Mouse (Mus musculus): ENCODE measurements at regions not wholly inside any gene's neighbourhood (a gene's known extent, or its start where the extent isn't known, plus 50 kb on each side); places are given as distances from the start of the nearest gene placed in this dataset.
"Not testable (repeated sequence)": the region's sequence is repeated elsewhere in the genome, so short reads cannot be mapped to it uniquely, and the experiment has no call there.

DNA sequence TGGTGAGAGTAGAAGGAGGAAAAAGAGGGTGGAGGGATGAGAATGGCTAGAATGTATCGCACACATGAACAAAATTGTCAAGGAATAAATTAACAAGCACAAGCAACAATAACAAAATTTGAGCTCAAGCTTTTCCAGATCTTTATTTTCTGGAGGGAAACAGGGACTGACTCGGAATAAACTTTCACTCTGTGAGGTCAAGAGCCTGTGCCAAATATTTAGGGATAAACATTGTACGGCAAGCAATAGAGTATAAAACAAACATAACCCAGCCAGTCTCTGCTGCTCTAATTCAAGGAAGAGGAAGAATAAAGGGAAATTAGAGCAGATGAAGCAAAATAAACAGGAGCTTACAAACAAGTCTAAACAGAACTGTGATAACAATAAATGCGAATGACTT, 78.3 kb downstream of the Gm13691 start:
- no peaks in the 10 kb centered on the region for H3K9me3 ChIP-seq (replicated peaks; ENCODE audit: insufficient read depth, low read length)
- H3K27me3 ChIP-seq (ENCODE audit: control insufficient read depth in 1 of 2, insufficient read depth in 2 of 2, low read length in 2 of 2), result peaks cover 2% of the 10 kb centered on the region in 2 experiments; a peak in 2 of 4 replicates
- H3K36me3 ChIP-seq (ENCODE audit: control insufficient read depth in 1 of 2, insufficient read depth in 2 of 2, low read length in 2 of 2), result peaks cover 0 to 2% of the 10 kb centered on the region in 2 experiments; a peak in 1 of 4 replicates
- TF ChIP-seq POLR2A (IDR thresholded peaks at IDR 0.05; ENCODE audit: control insufficient read depth in 1 of 2, insufficient read depth in 1 of 2, low read depth in 1 of 2, low read length in 2 of 2, poor library complexity in 1 of 2) (no peak), ZC3H11A (IDR thresholded peaks at IDR 0.05; ENCODE audit: low read depth, low read length) (no peak), NRF1 (IDR thresholded peaks at IDR 0.05; ENCODE audit: insufficient read depth, low read depth, low read length, poor library complexity, severe bottlenecking) (no peak), TAL1 (IDR thresholded peaks at IDR 0.05; ENCODE audit: low read length) (no peak), TBP (IDR thresholded peaks at IDR 0.05; ENCODE audit: low read depth, low read length) (no peak), MAZ (IDR thresholded peaks at IDR 0.05; ENCODE audit: low read depth, low read length) (no peak), ELF1 (IDR thresholded peaks at IDR 0.05; ENCODE audit: low read depth, low read length) (no peak), GABPA (IDR thresholded peaks at IDR 0.05; ENCODE audit: low read depth, low read length) (no peak), ZKSCAN1 (IDR thresholded peaks at IDR 0.05; ENCODE audit: low read depth, low read length) (no peak), GATA1 (IDR thresholded peaks at IDR 0.05; ENCODE audit: low read depth, low read length) (no peak), TCF12 (IDR thresholded peaks at IDR 0.05; ENCODE audit: low read depth, low read length) (no peak), JUND (IDR thresholded peaks at IDR 0.05; ENCODE audit: low read depth, low read length) (no peak), CHD1 (IDR thresholded peaks at IDR 0.05; ENCODE audit: low read depth, low read length) (no peak), POLR2AphosphoS5 (IDR thresholded peaks at IDR 0.05; ENCODE audit: borderline replicate concordance, low read depth, low read length) (no peak), MYC (IDR thresholded peaks at IDR 0.05; ENCODE audit: low read depth, low read length) (no peak), ZNF384 (IDR thresholded peaks at IDR 0.05; ENCODE audit: low read depth, low read length) (no peak), CTCF (IDR thresholded peaks at IDR 0.05 in 2 of 3, conservative IDR thresholded peaks at IDR 0.05 in 1 of 3; ENCODE audit: control insufficient read depth in 1 of 3, insufficient read depth in 1 of 3, low read depth in 2 of 3, low read length in 3 of 3, poor library complexity in 1 of 3, severe bottlenecking in 1 of 3) (no peak), MXI1 (IDR thresholded peaks at IDR 0.05; ENCODE audit: low read depth, low read length) (no peak)
- H3K79me2 ChIP-seq (ENCODE audit: control insufficient read depth, insufficient read depth, low read length, poor library complexity), result no peaks in the 10 kb centered on the region
- H3K27ac ChIP-seq (ENCODE audit: control insufficient read depth, low read depth, low read length), result no peak overlapping the region
- no peak for DNase-seq (ENCODE audit: low read depth, low spot score)
- no peak overlapping the region for H3K4me3 ChIP-seq (ENCODE audit: control insufficient read depth in 1 of 2, insufficient read depth in 1 of 2, low read depth in 2 of 2, low read length in 2 of 2)
- H3K9ac ChIP-seq (ENCODE audit: control insufficient read depth, low read depth, low read length, poor library complexity, severe bottlenecking), result no peak overlapping the region
- no peaks in the 10 kb centered on the region for H3K4me1 ChIP-seq (ENCODE audit: control insufficient read depth in 1 of 2, insufficient read depth in 2 of 2, low read length in 2 of 2)

DNA sequence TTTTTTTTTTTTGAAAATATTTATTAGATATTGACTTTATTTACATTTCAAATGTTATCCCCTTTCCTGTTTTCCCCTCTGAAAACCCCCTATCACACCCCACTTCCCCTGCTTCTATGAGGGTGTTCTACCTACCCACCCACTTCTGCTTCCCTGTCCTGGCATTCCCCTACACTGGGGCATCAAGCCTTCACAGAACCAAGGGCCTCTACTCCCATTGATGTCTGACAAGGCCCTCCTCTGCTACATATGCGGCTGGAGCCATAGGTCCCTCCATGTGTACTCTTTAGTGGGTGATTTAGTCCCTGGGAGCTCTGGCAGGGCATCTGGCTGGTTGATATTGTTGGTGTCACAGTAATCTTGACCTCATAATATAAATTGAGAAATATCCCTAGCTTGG, 79.1 kb downstream of the Gm13691 start:
- not testable (repeated sequence) for H3K27me3 ChIP-seq (ENCODE audit: control insufficient read depth in 1 of 2, insufficient read depth in 2 of 2, low read length in 2 of 2); H3K4me1 ChIP-seq (ENCODE audit: control insufficient read depth in 1 of 2, insufficient read depth in 2 of 2, low read length in 2 of 2); H3K9ac ChIP-seq (ENCODE audit: control insufficient read depth, low read depth, low read length, poor library complexity, severe bottlenecking); H3K4me3 ChIP-seq (ENCODE audit: control insufficient read depth in 1 of 2, insufficient read depth in 1 of 2, low read depth in 2 of 2, low read length in 2 of 2); H3K27ac ChIP-seq (ENCODE audit: control insufficient read depth, low read depth, low read length); H3K9me3 ChIP-seq (replicated peaks; ENCODE audit: insufficient read depth, low read length); H3K79me2 ChIP-seq (ENCODE audit: control insufficient read depth, insufficient read depth, low read length, poor library complexity); H3K36me3 ChIP-seq (ENCODE audit: control insufficient read depth in 1 of 2, insufficient read depth in 2 of 2, low read length in 2 of 2); DNase-seq (ENCODE audit: low read depth, low spot score)

All from MEL (cell line).